Mouse (Mus musculus): ENCODE results near the gene Rnaseh2c. TPM values are rescaled to one million over a fixed set of nuclear protein-coding genes. Genes with fewer than 3 reads are reported as not detected.

The Rnaseh2c gene
- polyA plus RNA-seq, 1 experiment: 82.4 TPM

GRCm38 (mm10) chr19:5561886-5562285, 39.8 kb upstream of the Rnaseh2c start:
- no peak overlapping the region for H3K4me3 ChIP-seq (ENCODE audit: insufficient read depth, low read length)
- H3K4me1 ChIP-seq (ENCODE audit: control insufficient read depth, insufficient read depth, low read length): no peaks in the 10 kb centered on the region
- TF ChIP-seq CTCF (IDR thresholded peaks at IDR 0.05; ENCODE audit: low read depth, low read length) (no peak), POLR2A (IDR thresholded peaks at IDR 0.05; ENCODE audit: borderline replicate concordance, low read depth, low read length) (no peak)
- no peak overlapping the region for H3K27ac ChIP-seq (ENCODE audit: insufficient read depth, low read depth, low read length)

GRCm38 (mm10) chr19:5562776-5563175, 38.9 kb upstream of the Rnaseh2c start:
- Histone ChIP-seq H3K4me1 (ENCODE audit: control insufficient read depth, insufficient read depth, low read length) (no peaks in the 10 kb centered on the region), H3K4me3 (ENCODE audit: insufficient read depth, low read length) (no peak overlapping the region), H3K27ac (ENCODE audit: insufficient read depth, low read depth, low read length) (no peak overlapping the region)
- TF ChIP-seq POLR2A (IDR thresholded peaks at IDR 0.05; ENCODE audit: borderline replicate concordance, low read depth, low read length): no peak
- TF ChIP-seq CTCF (IDR thresholded peaks at IDR 0.05; ENCODE audit: low read depth, low read length): no peak

GRCm38 (mm10) chr19:5566316-5566715, 35.4 kb upstream of the Rnaseh2c start:
- no peak for TF ChIP-seq POLR2A (IDR thresholded peaks at IDR 0.05; ENCODE audit: borderline replicate concordance, low read depth, low read length)
- no peak for TF ChIP-seq CTCF (IDR thresholded peaks at IDR 0.05; ENCODE audit: low read depth, low read length)
- H3K27ac ChIP-seq (ENCODE audit: insufficient read depth, low read depth, low read length): no peak overlapping the region

GRCm38 (mm10) chr19:5567180-5567533, 34.5 kb upstream of the Rnaseh2c start:
- Histone ChIP-seq H3K4me3 (ENCODE audit: insufficient read depth, low read length) (peak overlapping the region; percentile 88), H3K27ac (ENCODE audit: insufficient read depth, low read depth, low read length) (peak overlapping the region; percentile 53), H3K4me1 (ENCODE audit: control insufficient read depth, insufficient read depth, low read length) (peaks cover 23% of the 10 kb centered on the region)
- TF ChIP-seq POLR2A (IDR thresholded peaks at IDR 0.05; ENCODE audit: borderline replicate concordance, low read depth, low read length): no peak
- TF ChIP-seq CTCF (IDR thresholded peaks at IDR 0.05; ENCODE audit: low read depth, low read length): no peak

More at GRCm38 (mm10) chr19:5566316-5566715, 35.4 kb upstream of the Rnaseh2c start:
- peaks cover 18% of the 10 kb centered on the region for H3K4me1 ChIP-seq (ENCODE audit: control insufficient read depth, insufficient read depth, low read length)
- H3K4me3 ChIP-seq (ENCODE audit: insufficient read depth, low read length): no peak overlapping the region

- Histone ChIP-seq H3K4me1 (ENCODE audit: control insufficient read depth, insufficient read depth, low read length) (peaks cover 25% of the 10 kb centered on the region), H3K4me3 (ENCODE audit: insufficient read depth, low read length) (peak within 1 kb of the TSS; percentile 88), H3K27ac (ENCODE audit: insufficient read depth, low read depth, low read length) (peak within 1 kb of the TSS; percentile 94)
- TF ChIP-seq POLR2A (IDR thresholded peaks at IDR 0.05; ENCODE audit: borderline replicate concordance, low read depth, low read length) (no peak), CTCF (IDR thresholded peaks at IDR 0.05; ENCODE audit: low read depth, low read length) (peak; percentile 87)
These were observed 33.9 kb upstream of the Rnaseh2c start, which contains the start of gene Ap5b1 for GRCm38 (mm10) chr19:5567534-5568469. Gene Ap5b1 (plus strand): TSS chr19:5568025.

GRCm38 (mm10) chr19:5568470-5569140, 33.1 kb upstream of the Rnaseh2c start:
- TF ChIP-seq POLR2A (IDR thresholded peaks at IDR 0.05; ENCODE audit: borderline replicate concordance, low read depth, low read length) (no peak), CTCF (IDR thresholded peaks at IDR 0.05; ENCODE audit: low read depth, low read length) (peak; percentile 70)
- Histone ChIP-seq H3K4me1 (ENCODE audit: control insufficient read depth, insufficient read depth, low read length) (peaks cover 33% of the 10 kb centered on the region), H3K4me3 (ENCODE audit: insufficient read depth, low read length) (peak overlapping the region; percentile 88), H3K27ac (ENCODE audit: insufficient read depth, low read depth, low read length) (peak overlapping the region; percentile 94)

- Histone ChIP-seq H3K4me3 (ENCODE audit: insufficient read depth, low read length) (peak overlapping the region; percentile 88), H3K4me1 (ENCODE audit: control insufficient read depth, insufficient read depth, low read length) (peaks cover 35% of the 10 kb centered on the region), H3K27ac (ENCODE audit: insufficient read depth, low read depth, low read length) (peak overlapping the region; percentile 94)
- no peak for TF ChIP-seq CTCF (IDR thresholded peaks at IDR 0.05; ENCODE audit: low read depth, low read length)
- TF ChIP-seq POLR2A (IDR thresholded peaks at IDR 0.05; ENCODE audit: borderline replicate concordance, low read depth, low read length): no peak
These were observed 32.2 kb upstream of the Rnaseh2c start for GRCm38 (mm10) chr19:5569521-5569920.

GRCm38 (mm10) chr19:5570353-5571246, 31.1 kb upstream of the Rnaseh2c start:
- no peak overlapping the region for H3K4me3 ChIP-seq (ENCODE audit: insufficient read depth, low read length)
- peaks cover 37% of the 10 kb centered on the region for H3K4me1 ChIP-seq (ENCODE audit: control insufficient read depth, insufficient read depth, low read length)
- H3K27ac ChIP-seq (ENCODE audit: insufficient read depth, low read depth, low read length): peak overlapping the region; percentile 94

GRCm38 (mm10) chr19:5571831-5572230, 29.8 kb upstream of the Rnaseh2c start:
- Histone ChIP-seq H3K4me1 (ENCODE audit: control insufficient read depth, insufficient read depth, low read length) (peaks cover 40% of the 10 kb centered on the region), H3K4me3 (ENCODE audit: insufficient read depth, low read length) (peak overlapping the region; percentile 13), H3K27ac (ENCODE audit: insufficient read depth, low read depth, low read length) (peak overlapping the region; percentile 94)
- TF ChIP-seq POLR2A (IDR thresholded peaks at IDR 0.05; ENCODE audit: borderline replicate concordance, low read depth, low read length) (no peak), CTCF (IDR thresholded peaks at IDR 0.05; ENCODE audit: low read depth, low read length) (no peak)

More at GRCm38 (mm10) chr19:5570353-5571246, 31.1 kb upstream of the Rnaseh2c start:
- TF ChIP-seq POLR2A (IDR thresholded peaks at IDR 0.05; ENCODE audit: borderline replicate concordance, low read depth, low read length): no peak
- no peak for TF ChIP-seq CTCF (IDR thresholded peaks at IDR 0.05; ENCODE audit: low read depth, low read length)

All from bone marrow macrophage, adult 2 months (primary cell).